Mouse (Mus musculus) lung, postnatal 0 days (tissue): Measurements from ENCODE around the gene Micu2. TPM values are rescaled to one million over a fixed set of nuclear protein-coding genes. Genes with fewer than 3 reads are reported as not detected.
"Not testable (repeated sequence)": the region's sequence is repeated elsewhere in the genome, so short reads cannot be mapped to it uniquely, and the experiment has no call there.

Experiments
- ATAC-seq: fragments of 200-750 bp; cut with Nextera tagmentation; 2 replicates; pipeline ENCODE4 v1.8.0; 2017; ENCODE audit warnings: moderate library complexity
- DNase-seq: peaks from one replicate; pipeline ENCODE4 v3.0.0-alpha.2; 2016; ENCODE audit warnings: low spot score
- H3K27ac ChIP-seq: fragments of 300-500 bp; sonication (generic); 2 replicates; pipeline ENCODE4 v1.5.1; 2014; ENCODE audit warnings: antibody characterized with exemption, mild to moderate bottlenecking, low read length, mixed read lengths
- H3K27me3 ChIP-seq: fragments of 300-500 bp; sonication (generic); replicated peaks from 2 replicates; pipeline ENCODE4 v1.6.1; 2014; ENCODE audit warnings: low read length, mixed read lengths; ENCODE audit not compliant: insufficient read depth
- H3K36me3 ChIP-seq: fragments of 300-500 bp; sonication (generic); 2 replicates; pipeline ENCODE4 v1.6.1; 2014; ENCODE audit warnings: low read length, mixed read lengths; ENCODE audit not compliant: insufficient read depth
- H3K4me1 ChIP-seq: fragments of 300-500 bp; sonication (generic); 2 replicates; pipeline ENCODE4 v1.6.1; 2014; ENCODE audit warnings: antibody characterized with exemption, low read depth, low read length, mixed read lengths; ENCODE audit not compliant: insufficient read depth
- H3K4me2 ChIP-seq: fragments of 300-500 bp; sonication (generic); replicated peaks from 2 replicates; pipeline ENCODE4 v1.6.1; 2014; ENCODE audit warnings: low read depth, mild to moderate bottlenecking, low read length, moderate library complexity, mixed read lengths
- H3K4me3 ChIP-seq: fragments of 300-500 bp; sonication (generic); 2 replicates; pipeline ENCODE4 v1.5.1; 2014; ENCODE audit warnings: low read depth, low read length
- H3K9ac ChIP-seq: fragments of 300-500 bp; sonication (generic); replicated peaks from 2 replicates; pipeline ENCODE4 v1.6.1; 2014; ENCODE audit warnings: low read depth, mild to moderate bottlenecking
- H3K9me3 ChIP-seq: fragments of 300-500 bp; sonication (generic); 2 replicates; pipeline ENCODE4 v1.6.1; 2016; ENCODE audit warnings: low read length, mixed read lengths
- CTCF ChIP-seq: IDR thresholded peaks from 2 replicates; pipeline ENCODE4 v1.5.1; 2016; ENCODE audit warnings: antibody characterized with exemption, mild to moderate bottlenecking
- EP300 ChIP-seq: IDR thresholded peaks from 2 replicates; pipeline ENCODE4 v1.6.1; 2016; ENCODE audit warnings: antibody characterized with exemption, mild to moderate bottlenecking, control low read depth
- WGBS: fragments of 180-500 bp; shearing (Covaris S2); extraction: QIAGEN DNeasy Blood & Tissue Kit; methylation state at CpG from one replicate; pipeline ENCODE4 v1.1.7; 2014; 5-methylcytosine and 5-hydroxymethylcytosine counted together
- polyA plus RNA-seq: library from polyadenylated mRNA; unstranded; fragments of >200 nt; fragmentation: Nextera tagmentation; extraction: Ambion mirVana; gene quantifications from 2 replicates; pipeline ENCODE4 v1.2.1, GENCODE M21; 2015

Gene Micu2
- polyA plus RNA-seq, 1 experiment from 2014 or later = 46.2 TPM

DNA sequence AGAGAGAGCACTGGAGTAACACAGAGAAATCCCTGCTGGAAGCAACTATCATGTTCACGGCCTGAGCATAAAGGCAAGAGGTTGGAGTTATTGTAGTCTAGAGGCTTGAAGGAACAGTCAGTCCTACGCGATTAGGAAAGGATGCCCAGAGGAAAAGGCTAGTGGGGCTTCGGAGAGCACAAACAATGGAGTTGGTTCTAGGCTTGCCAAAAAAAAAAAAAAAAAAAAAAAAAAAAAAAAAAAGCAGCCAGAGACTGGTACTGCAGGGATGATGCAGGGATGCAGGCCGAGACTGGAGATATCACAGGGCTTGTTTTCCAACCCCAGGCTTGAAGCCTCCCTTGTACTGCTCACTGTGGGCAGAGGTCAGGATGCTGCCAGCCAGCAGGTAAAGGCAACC, 89.8 kb downstream of the Micu2 start:
- H3K4me3 ChIP-seq = no peak overlapping the region

DNA sequence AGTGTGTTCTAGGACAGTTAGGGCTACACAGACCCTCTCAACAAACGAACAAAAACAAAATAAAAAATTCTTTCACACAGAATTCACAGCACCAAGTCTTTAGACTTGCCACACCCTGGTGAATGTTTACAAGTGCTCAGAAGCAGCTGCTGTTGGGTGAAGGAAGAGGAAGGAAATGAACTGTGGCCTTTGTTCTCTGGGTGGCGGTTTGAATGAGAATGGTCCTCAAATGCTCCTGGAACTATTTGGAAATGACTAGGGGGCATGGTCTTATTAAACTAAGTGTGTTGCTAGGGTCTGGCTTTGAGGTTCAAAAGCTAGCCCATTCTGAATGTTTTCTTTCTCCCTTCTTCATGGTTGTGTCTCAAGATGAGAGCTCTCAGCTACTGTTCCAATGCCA, 90.6 kb downstream of the Micu2 start:
- no peak overlapping the region for H3K4me2 ChIP-seq
- H3K27me3 ChIP-seq = no peaks in the 10 kb centered on the region
- H3K4me1 ChIP-seq = peaks cover 2% of the 10 kb centered on the region; the same call in 1 of the 2 replicates
- H3K36me3 ChIP-seq = no peaks in the 10 kb centered on the region
- ATAC-seq (0 out of 2 replicates have a peak, but pooled peaks have one; percentile 45), DNase-seq (peak; percentile 63)
- TF ChIP-seq CTCF (no peak), EP300 (no peak; the same call in 1 of the 2 replicates)
- peak overlapping the region; percentile 60 for H3K27ac ChIP-seq
- no peaks in the 10 kb centered on the region for H3K9me3 ChIP-seq
- 25% methylated on average over 2 of the region's 2 CpGs for WGBS
- H3K9ac ChIP-seq = no peak overlapping the region
- no peak overlapping the region for H3K4me3 ChIP-seq

More for the DNA sequence above, 89.8 kb downstream of the Micu2 start:
- H3K27ac ChIP-seq = 0 out of 2 replicates have a peak overlapping the region, but pooled peaks have one; percentile 60
- WGBS = 64% methylated on average over 5 of the region's 5 CpGs
- no peak overlapping the region for H3K9ac ChIP-seq
- TF ChIP-seq CTCF (no peak), EP300 (no peak)
- peaks cover 2% of the 10 kb centered on the region; the same call in 1 of the 2 replicates for H3K4me1 ChIP-seq
- H3K4me2 ChIP-seq = no peak overlapping the region
- no peaks in the 10 kb centered on the region for H3K36me3 ChIP-seq
- ATAC-seq = no peak
- DNase-seq = no peak
- no peaks in the 10 kb centered on the region for H3K9me3 ChIP-seq
- H3K27me3 ChIP-seq = no peaks in the 10 kb centered on the region

DNA sequence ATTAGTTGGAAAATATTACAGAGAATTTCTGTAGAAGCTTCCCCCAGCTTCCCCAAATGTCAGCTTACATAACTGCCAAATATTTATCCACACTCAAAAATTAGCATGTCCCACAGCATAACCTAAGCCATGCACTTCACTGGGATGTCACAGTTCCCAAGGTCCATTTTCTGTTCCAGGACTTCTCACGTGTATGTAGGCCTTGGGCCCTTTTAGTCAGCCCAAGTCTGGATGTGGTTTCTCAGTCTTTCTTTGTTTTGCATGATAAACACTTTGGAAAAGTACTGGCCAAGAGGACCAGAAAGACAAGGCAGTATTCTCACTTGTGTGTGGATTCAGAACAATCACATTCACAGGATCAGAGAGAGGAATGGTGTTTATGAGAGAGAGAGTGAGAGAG, 97.1 kb downstream of the Micu2 start:
- Histone ChIP-seq H3K4me1 (no peaks in the 10 kb centered on the region), H3K27ac (no peak overlapping the region), H3K4me2 (no peak overlapping the region), H3K36me3 (no peaks in the 10 kb centered on the region), H3K9me3 (no peaks in the 10 kb centered on the region), H3K9ac (no peak overlapping the region), H3K27me3 (no peaks in the 10 kb centered on the region), H3K4me3 (no peak overlapping the region)
- DNase-seq = no peak
- WGBS = 49% methylated on average over 1 of the region's 1 CpGs
- TF ChIP-seq EP300 = no peak
- no peak for TF ChIP-seq CTCF
- no peak for ATAC-seq

DNA sequence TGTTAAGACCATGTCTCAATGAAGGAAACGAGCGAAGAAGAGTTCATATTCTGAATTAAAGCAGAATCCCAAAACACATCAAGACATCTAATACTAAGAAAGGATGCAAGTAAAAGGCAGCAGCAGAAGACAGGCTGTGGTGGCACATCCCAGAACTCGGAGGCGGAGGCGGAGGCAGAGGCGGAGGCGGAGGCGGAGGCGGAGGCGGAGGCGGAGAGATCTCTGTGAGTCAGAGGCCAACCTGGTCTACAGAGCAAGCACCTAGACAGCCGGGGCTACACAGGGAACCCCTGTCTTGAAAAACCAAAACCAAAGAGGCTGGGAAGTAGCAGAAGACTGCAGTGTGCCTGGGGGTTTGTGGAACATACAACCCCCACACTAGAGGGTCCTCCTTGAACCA, 102.2 kb downstream of the Micu2 start:
- H3K9me3 ChIP-seq = no peaks in the 10 kb centered on the region
- H3K27me3 ChIP-seq = no peaks in the 10 kb centered on the region
- H3K36me3 ChIP-seq = no peaks in the 10 kb centered on the region
- no peak for TF ChIP-seq EP300
- TF ChIP-seq CTCF = no peak
- H3K9ac ChIP-seq = no peak overlapping the region
- H3K4me3 ChIP-seq = no peak overlapping the region
- DNase-seq (no peak), ATAC-seq (no peak)
- WGBS = 90% methylated on average over 12 of the region's 12 CpGs
- H3K4me1 ChIP-seq = no peaks in the 10 kb centered on the region
- peak overlapping the region; percentile 38; the same call in 1 of the 2 replicates for H3K27ac ChIP-seq
- no peak overlapping the region for H3K4me2 ChIP-seq

DNA sequence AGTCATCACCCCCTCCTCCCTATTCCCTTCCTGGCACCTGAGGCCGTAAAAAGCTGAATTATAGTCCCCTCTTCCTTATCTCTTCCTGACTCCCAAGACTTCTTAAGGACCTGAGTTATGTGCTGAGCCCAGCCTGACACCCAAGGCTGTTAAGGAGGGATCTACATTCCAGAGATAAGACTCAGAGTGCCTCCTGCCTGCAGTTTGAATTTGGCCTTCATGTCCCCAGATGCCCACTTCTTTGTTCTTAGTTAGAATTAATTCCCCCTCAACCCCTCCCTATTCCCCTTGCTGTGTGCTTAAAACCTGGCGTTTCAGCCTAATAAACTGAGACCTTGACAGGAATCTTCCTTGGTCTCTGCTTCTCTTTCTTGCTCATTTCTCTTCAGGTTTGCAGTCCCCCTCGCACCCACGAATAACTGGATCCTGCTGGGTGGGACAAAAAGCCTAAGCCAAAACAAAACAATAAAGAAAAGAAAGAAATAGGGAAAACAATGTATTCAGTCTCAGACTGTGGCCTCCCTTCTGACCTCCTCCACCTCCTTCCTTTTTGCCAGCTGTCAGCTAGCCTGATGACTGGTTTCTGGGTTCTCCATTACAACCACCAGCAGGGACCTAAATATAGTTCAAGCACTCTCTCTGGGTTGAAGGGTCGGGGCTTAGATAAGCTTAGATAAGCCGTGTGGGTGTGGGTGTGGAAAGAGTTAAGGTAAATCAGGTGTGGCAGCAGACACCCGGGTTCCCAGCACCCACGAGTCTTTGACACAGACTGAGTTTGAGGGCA, 102.8 kb downstream of the Micu2 start:
- WGBS = 48% methylated on average over 8 of the region's 8 CpGs
- ATAC-seq (peak; percentile 76), DNase-seq (peak; percentile 20)
- peak overlapping the region; percentile 38; the same call in 1 of the 2 replicates for H3K27ac ChIP-seq
- H3K4me3 ChIP-seq, H3K36me3 ChIP-seq, H3K4me1 ChIP-seq, H3K9ac ChIP-seq, H3K9me3 ChIP-seq, H3K27me3 ChIP-seq, H3K4me2 ChIP-seq: not testable (repeated sequence)

DNA sequence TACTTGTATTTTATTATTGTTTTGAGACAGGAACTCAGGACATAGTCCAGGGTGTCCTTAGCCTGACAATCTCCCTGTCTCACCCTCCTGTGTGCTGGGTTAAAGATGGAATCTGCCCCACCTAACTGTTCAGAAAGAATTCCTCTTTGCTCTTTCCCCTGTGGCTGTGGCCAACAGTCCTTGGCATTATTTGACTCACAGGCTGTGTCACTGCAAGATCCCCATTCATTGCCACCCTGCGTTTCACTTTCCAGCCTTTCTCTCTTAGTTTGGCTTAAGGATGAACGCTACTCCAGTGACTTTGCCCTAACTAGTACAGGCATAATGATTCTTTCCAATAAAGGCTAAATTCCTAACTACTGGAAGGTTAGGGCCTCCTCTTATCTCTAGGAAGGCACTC, 104.7 kb downstream of the Micu2 start:
- no peaks in the 10 kb centered on the region for H3K9me3 ChIP-seq
- no peak overlapping the region for H3K4me3 ChIP-seq
- H3K9ac ChIP-seq = no peak overlapping the region
- H3K27me3 ChIP-seq = no peaks in the 10 kb centered on the region
- H3K36me3 ChIP-seq = no peaks in the 10 kb centered on the region
- WGBS = 71% methylated on average over 2 of the region's 2 CpGs
- ATAC-seq (no peak), DNase-seq (no peak)
- no peaks in the 10 kb centered on the region for H3K4me1 ChIP-seq
- H3K4me2 ChIP-seq = no peak overlapping the region
- no peak overlapping the region for H3K27ac ChIP-seq
- TF ChIP-seq EP300 (no peak), CTCF (no peak)
